Mouse (Mus musculus) heart, embryonic 11.5 days (tissue): ENCODE results near the gene Platr17. TPM values are rescaled to one million over a fixed set of nuclear protein-coding genes. Genes with fewer than 3 reads are reported as not detected.

Experiments used
- ATAC-seq: fragments of 200-750 bp; cut with Nextera tagmentation; replicated peaks from 2 replicates; pipeline ENCODE4 v1.8.0; 2017; ENCODE audit warnings: moderate library complexity; ENCODE audit not compliant: insufficient number of reproducible peaks, low FRiP score, low TSS enrichment
- H3K27ac ChIP-seq: fragments of 300-500 bp; sonication (generic); 2 replicates; pipeline ENCODE4 v1.5.1; 2014; ENCODE audit warnings: mild to moderate bottlenecking, low read depth, low read length
- H3K27me3 ChIP-seq: fragments of 300-500 bp; sonication (generic); 2 replicates; pipeline ENCODE4 v1.6.1; 2014; ENCODE audit warnings: mild to moderate bottlenecking, low read length, mixed read lengths; ENCODE audit not compliant: control insufficient read depth, insufficient read depth
- H3K36me3 ChIP-seq: fragments of 300-500 bp; sonication (generic); 2 replicates; pipeline ENCODE4 v1.6.1; 2014; ENCODE audit warnings: mild to moderate bottlenecking, low read length, moderate library complexity, mixed read lengths; ENCODE audit not compliant: control insufficient read depth, insufficient read depth
- H3K4me1 ChIP-seq: fragments of 300-500 bp; sonication (generic); 2 replicates; pipeline ENCODE4 v1.6.1; 2014; ENCODE audit warnings: low read length; ENCODE audit not compliant: control insufficient read depth, insufficient read depth
- H3K4me2 ChIP-seq: fragments of 300-500 bp; sonication (generic); 2 replicates; pipeline ENCODE4 v1.6.1; 2014; ENCODE audit warnings: mild to moderate bottlenecking, moderate library complexity
- H3K4me3 ChIP-seq: fragments of 300-500 bp; sonication (generic); 2 replicates; pipeline ENCODE4 v1.5.1; 2014; ENCODE audit warnings: low read depth, low read length
- H3K9ac ChIP-seq: fragments of 300-500 bp; sonication (generic); 2 replicates; pipeline ENCODE4 v1.6.1; 2014; ENCODE audit warnings: mild to moderate bottlenecking, low read depth, low read length, moderate library complexity
- H3K9me3 ChIP-seq: fragments of 300-500 bp; sonication (generic); replicated peaks from 2 replicates; pipeline ENCODE4 v1.6.1; 2016; ENCODE audit warnings: low read length; ENCODE audit not compliant: control insufficient read depth
- WGBS: fragments of 180-500 bp; shearing (Covaris S2); extraction: QIAGEN DNeasy Blood & Tissue Kit; methylation state at CpG from one replicate; pipeline ENCODE4 v1.1.7; 2014; ENCODE audit not compliant: insufficient replicate concordance; 5-methylcytosine and 5-hydroxymethylcytosine counted together
- polyA plus RNA-seq: library from polyadenylated mRNA; unstranded; fragments of >200 nt; fragmentation: Nextera tagmentation; extraction: Ambion mirVana; gene quantifications from 2 replicates; pipeline ENCODE4 v1.2.1, GENCODE M21; 2014

The Platr17 gene
- polyA plus RNA-seq, 1 experiment from 2014 or later: not detected

DNA sequence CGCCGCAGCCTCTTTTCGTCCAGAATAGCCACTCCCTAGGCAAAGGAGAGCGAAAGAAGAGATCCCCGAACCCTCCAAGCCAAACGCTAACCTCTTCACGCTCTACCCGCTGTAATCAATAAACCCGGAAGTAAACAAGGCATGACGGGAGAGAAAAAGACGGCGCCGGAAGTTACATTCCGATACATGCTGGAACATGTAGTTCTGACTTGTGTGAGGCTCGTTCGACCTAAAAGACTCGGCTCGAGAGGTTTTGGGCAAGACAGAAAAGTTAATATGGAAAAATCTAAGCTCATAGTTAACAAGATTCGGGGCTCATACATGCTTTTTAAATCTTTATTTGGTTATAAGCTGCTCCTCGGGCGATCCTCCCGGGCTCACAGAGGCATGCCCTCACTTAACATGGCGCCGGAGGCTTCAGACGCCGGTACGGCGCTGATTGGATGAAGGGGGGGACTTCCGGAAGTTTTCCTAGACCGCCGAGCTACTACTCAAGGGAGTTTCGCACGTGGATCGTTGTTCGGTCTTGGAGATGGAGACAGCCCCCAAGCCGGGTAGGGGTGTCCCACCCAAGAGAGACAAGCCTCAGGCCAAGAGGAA lies 35.4 kb downstream of the Platr17 start, which contains the start of the genes Pfdn6 and Wdr46:
Gene Pfdn6 (minus strand): TSS at position 138 of the 600 bp plus-strand sequence.
Gene Wdr46 (plus strand): TSS at position 455 of the 600 bp plus-strand sequence.
- H3K9me3 ChIP-seq: no peaks in the 10 kb centered on the region
- ATAC-seq: peak; percentile 77
- H3K9ac ChIP-seq: peak within 1 kb of the TSS; percentile 87
- H3K36me3 ChIP-seq: peaks cover 17% of the 10 kb centered on the region
- H3K27me3 ChIP-seq: no peaks in the 10 kb centered on the region
- peak within 1 kb of the TSS; percentile 84 for H3K4me2 ChIP-seq
- WGBS: under 1% methylated on average over 36 of the region's 36 CpGs
- H3K4me3 ChIP-seq: peak within 1 kb of the TSS; percentile 88
- peaks cover 13% of the 10 kb centered on the region for H3K4me1 ChIP-seq
- no peak within 1 kb of the TSS for H3K27ac ChIP-seq

DNA sequence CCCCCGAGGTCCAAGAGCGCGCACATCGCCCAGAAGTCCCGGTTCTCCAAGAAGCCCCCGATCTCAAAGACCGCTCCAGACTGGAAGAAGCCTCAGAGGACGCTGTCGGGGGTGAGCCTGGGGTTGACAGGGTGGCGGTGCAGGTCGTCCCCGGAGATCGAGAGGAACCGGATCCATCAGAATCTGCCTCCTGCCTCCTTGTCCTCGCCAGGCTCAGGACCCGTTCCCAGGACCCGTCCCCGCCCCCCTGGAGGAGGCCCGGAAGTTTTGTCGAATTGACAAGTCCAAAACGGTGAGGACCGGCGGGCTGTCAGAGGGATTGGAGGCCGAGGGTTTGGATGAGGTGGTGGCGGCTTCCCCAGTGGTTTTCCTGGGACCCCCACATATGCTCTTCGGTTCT lies 36.0 kb downstream of the Platr17 start:
- Histone ChIP-seq H3K4me3 (peak overlapping the region; percentile 88), H3K27me3 (no peaks in the 10 kb centered on the region), H3K9me3 (no peaks in the 10 kb centered on the region), H3K4me2 (peak overlapping the region; percentile 84), H3K9ac (peak overlapping the region; percentile 87), H3K4me1 (peaks cover 13% of the 10 kb centered on the region), H3K36me3 (peaks cover 14% of the 10 kb centered on the region), H3K27ac (no peak overlapping the region)
- WGBS: 3% methylated on average over 26 of the region's 26 CpGs
- ATAC-seq: no peak

DNA sequence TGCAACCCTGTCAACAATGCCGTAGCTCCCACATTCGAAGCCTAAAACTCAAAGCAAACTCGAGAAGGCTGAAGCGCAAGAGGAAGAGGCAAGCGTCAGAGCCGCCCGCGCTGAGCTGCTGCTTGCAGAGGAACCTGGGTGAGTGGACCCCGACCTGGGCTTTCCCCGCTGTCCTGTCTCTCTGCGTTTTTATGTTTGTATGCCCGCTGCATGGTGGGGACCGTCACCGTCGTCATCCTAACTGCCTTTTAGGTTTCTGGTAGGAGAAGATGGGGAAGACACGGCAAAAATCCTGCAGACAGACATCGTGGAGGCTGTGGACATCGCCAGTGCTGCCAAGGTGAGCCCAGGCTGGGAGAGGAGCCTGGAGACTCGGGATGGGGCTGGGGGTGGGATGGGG lies 36.4 kb downstream of the Platr17 start:
- Histone ChIP-seq H3K4me1 (peaks cover 13% of the 10 kb centered on the region), H3K27ac (no peak overlapping the region), H3K9me3 (no peaks in the 10 kb centered on the region), H3K4me2 (peak overlapping the region; percentile 84), H3K27me3 (no peaks in the 10 kb centered on the region), H3K4me3 (peak overlapping the region; percentile 88), H3K36me3 (peaks cover 16% of the 10 kb centered on the region), H3K9ac (peak overlapping the region; percentile 87)
- ATAC-seq: no peak
- 48% methylated on average over 19 of the region's 19 CpGs for WGBS

DNA sequence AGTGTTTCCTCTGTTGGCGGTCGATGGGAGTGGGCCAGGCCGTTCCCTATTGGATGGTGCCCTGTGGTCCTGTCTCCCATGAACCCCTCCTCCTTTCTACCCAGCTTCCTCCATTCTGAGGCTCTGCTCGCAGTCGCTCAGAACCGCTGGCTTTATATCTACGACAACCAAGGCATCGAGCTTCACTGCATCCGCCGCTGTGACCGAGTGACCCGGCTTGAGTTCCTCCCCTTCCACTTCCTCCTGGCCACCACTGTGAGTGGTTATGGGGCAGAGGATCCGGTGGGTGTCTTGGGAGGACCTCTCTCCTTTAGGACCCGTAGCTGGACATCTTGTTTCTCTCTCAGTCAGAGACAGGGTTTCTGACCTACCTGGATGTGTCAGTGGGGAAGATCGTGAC lies 38.5 kb downstream of the Platr17 start:
- H3K27me3 ChIP-seq: no peaks in the 10 kb centered on the region
- ATAC-seq: no peak
- WGBS: 93% methylated on average over 15 of the region's 15 CpGs
- no peak overlapping the region for H3K4me2 ChIP-seq
- no peak overlapping the region for H3K27ac ChIP-seq
- no peaks in the 10 kb centered on the region for H3K9me3 ChIP-seq
- H3K36me3 ChIP-seq: peaks cover 11% of the 10 kb centered on the region
- H3K4me3 ChIP-seq: no peak overlapping the region
- H3K9ac ChIP-seq: no peak overlapping the region
- peaks cover 13% of the 10 kb centered on the region for H3K4me1 ChIP-seq

DNA sequence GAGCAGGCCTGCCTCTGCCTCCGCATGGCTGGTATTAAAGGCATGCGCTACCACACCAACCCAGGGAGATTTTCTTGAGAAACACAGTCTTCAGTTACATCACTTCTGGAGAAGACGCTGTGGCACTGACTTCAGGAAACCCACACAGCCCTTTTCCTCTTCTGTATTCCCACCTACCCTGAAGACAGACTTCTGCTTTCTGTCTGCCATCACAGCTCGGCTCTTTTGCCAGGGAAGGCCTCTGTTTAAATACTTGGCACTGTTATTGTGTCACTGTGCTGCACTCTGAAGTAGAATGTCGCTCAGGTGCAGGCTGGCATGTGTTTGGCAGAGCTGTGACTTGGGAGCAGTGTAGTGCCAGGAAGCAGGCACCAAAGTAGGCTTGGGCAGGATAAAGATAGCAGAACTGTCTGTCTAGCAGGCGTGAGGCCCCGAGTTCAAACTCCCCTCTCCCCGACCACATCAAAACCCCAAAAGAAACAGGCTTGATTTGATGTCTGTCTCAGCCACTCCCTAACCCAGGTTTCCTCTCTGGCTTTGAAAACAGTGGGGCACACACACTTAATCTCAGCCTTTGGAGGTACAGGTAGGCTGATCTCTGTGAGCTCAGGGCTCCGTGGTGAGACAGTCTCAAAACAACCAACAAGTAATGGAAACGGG lies 42.6 kb downstream of the Platr17 start:
- no peak for ATAC-seq
- Histone ChIP-seq H3K36me3 (peaks cover 17% of the 10 kb centered on the region), H3K9me3 (no peaks in the 10 kb centered on the region), H3K4me3 (no peak overlapping the region), H3K27ac (no peak overlapping the region), H3K4me2 (no peak overlapping the region), H3K9ac (no peak overlapping the region), H3K4me1 (peaks cover 18% of the 10 kb centered on the region), H3K27me3 (no peaks in the 10 kb centered on the region)
- 88% methylated on average over 10 of the region's 10 CpGs for WGBS

DNA sequence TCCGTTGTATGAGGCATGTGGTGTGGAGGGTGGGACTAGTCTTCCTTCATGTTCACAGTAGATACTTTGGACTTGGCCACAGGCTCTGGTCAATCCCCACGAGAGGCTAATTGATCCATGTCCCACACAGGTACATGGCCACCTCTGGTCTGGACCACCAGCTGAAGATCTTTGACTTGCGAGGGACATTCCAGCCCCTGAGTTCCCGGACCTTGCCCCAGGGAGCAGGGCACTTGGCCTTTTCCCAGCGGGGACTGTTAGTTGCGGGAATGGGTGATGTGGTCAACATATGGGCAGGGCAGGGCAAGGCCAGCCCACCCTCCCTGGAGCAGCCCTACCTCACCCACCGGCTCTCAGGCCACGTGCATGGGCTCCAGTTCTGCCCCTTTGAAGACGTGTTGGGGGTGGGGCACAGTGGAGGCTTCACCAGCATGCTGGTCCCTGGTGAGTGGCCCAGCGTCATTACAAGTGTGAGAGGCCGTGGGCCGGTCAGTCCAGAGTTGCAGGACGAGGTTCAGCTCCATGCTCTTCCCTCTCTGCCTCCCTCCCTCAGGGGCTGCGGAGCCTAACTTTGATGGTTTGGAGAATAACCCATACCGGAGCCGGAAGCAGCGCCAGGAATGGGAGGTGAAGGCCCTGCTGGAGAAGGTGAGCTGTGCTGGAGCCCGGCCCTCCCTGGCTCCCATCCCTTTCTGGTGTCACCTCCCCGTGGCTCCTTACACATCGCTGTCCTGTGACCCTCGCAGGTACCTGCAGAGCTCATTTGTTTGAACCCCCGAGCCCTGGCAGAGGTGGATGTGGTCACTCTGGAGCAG lies 43.4 kb downstream of the Platr17 start:
- no peak overlapping the region for H3K4me3 ChIP-seq
- 83% methylated on average over 22 of the region's 22 CpGs for WGBS
- H3K4me1 ChIP-seq: peaks cover 25% of the 10 kb centered on the region

DNA sequence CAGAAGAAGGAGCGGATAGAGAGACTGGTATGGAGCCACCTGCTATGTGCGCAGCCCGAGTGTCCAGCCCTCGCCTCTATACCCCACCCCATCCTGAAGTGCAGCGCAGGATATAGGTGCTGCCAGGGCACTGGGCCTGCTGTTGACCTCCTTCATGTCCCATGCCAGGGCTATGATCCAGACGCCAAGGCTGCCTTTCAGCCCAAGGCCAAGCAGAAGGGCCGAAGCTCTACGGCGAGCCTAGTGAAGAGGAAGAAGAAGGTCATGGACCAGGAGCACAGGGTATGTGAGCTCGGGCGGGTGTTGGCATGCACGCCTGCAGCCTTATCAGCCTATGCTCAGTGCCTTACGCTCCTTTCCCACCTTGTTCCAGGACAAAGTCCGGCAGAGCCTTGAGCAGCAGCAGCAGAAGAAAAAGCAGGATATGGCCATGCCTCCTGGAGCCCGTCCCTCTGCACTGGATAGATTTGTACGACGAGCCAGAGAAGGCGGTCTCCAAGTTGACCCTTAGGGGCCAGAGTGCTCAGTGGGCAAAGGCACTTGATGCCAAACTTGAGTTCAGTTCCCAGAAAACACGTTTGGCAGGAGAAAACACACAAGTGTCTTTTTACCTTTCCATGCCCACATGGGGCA lies 44.1 kb downstream of the Platr17 start:
- no peak overlapping the region for H3K4me3 ChIP-seq
- no peak overlapping the region for H3K4me2 ChIP-seq
- no peaks in the 10 kb centered on the region for H3K9me3 ChIP-seq
- peaks cover 32% of the 10 kb centered on the region for H3K4me1 ChIP-seq
- no peak for ATAC-seq
- H3K9ac ChIP-seq: peak overlapping the region; percentile 22; the same call in 1 of the 2 replicates
- H3K27ac ChIP-seq: no peak overlapping the region
- no peaks in the 10 kb centered on the region for H3K27me3 ChIP-seq
- H3K36me3 ChIP-seq: peaks cover 28% of the 10 kb centered on the region
- 90% methylated on average over 19 of the region's 19 CpGs for WGBS

More for the DNA sequence above, 43.4 kb downstream of the Platr17 start:
- H3K9me3 ChIP-seq: no peaks in the 10 kb centered on the region
- no peaks in the 10 kb centered on the region for H3K27me3 ChIP-seq
- H3K9ac ChIP-seq: no peak overlapping the region
- no peak overlapping the region for H3K4me2 ChIP-seq
- H3K27ac ChIP-seq: no peak overlapping the region
- peaks cover 24% of the 10 kb centered on the region for H3K36me3 ChIP-seq
- ATAC-seq: no peak

DNA sequence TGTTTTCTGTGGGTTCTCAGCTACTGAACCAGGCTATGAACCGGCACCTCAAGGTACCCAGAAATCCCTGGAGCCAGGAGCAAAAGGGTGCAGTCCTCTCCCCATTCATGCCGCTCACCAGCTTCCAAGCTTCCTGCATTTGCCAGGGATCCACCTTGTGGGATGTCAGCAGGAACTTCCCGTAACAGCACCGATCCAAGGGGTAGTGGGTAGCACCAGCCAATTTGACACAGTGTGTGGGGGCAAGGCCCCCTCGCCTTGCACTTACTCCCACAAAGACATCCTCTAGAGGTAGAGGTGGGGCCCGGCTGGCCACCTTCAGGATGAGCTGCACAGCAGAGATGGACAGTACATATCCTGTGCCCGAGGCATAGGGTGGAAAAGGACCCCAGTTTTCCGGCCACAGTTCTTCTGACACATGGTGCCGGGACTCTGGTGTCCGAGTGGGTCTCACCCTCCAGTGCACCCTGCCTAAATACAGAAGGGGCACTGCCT lies 45.2 kb downstream of the Platr17 start:
- 73% methylated on average over 10 of the region's 10 CpGs for WGBS
- Histone ChIP-seq H3K27me3 (no peaks in the 10 kb centered on the region), H3K9me3 (no peaks in the 10 kb centered on the region), H3K4me3 (peak overlapping the region; percentile 53), H3K4me2 (peak overlapping the region; percentile 96), H3K9ac (peak overlapping the region; percentile 77; the same call in 1 of the 2 replicates), H3K27ac (no peak overlapping the region), H3K36me3 (peaks cover 23% of the 10 kb centered on the region), H3K4me1 (peaks cover 39% of the 10 kb centered on the region)
- ATAC-seq: no peak
